Mouse (Mus musculus) liver, embryonic 11.5 days (tissue): ENCODE results near the gene C1qtnf1. TPM values are rescaled to one million over a fixed set of nuclear protein-coding genes. Genes with fewer than 3 reads are reported as not detected.

Source experiments
- ATAC-seq: fragments of 200-750 bp; cut with Nextera tagmentation; replicated peaks from 2 replicates; pipeline ENCODE4 v1.8.0; 2017; ENCODE audit warnings: moderate number of reproducible peaks, mild to moderate bottlenecking, moderate TSS enrichment, moderate library complexity; ENCODE audit not compliant: low FRiP score
- DNase-seq: peaks from one replicate; pipeline ENCODE4 v3.0.0-alpha.2; 2017; ENCODE audit warnings: low spot score
- H3K27ac ChIP-seq: fragments of 300-500 bp; sonication (generic); 2 replicates; pipeline ENCODE4 v1.5.1; 2014; ENCODE audit warnings: mild to moderate bottlenecking, low read depth, low read length, control low read depth
- H3K27me3 ChIP-seq: fragments of 300-500 bp; sonication (generic); replicated peaks from 2 replicates; pipeline ENCODE4 v1.6.1; 2014; ENCODE audit warnings: low read length, mixed read lengths; ENCODE audit not compliant: control insufficient read depth, insufficient read depth
- H3K36me3 ChIP-seq: fragments of 300-500 bp; sonication (generic); 2 replicates; pipeline ENCODE4 v1.6.1; 2014; ENCODE audit warnings: mild to moderate bottlenecking, low read length, moderate library complexity, mixed read lengths; ENCODE audit not compliant: control insufficient read depth, insufficient read depth
- H3K4me1 ChIP-seq: fragments of 300-500 bp; sonication (generic); replicated peaks from 2 replicates; pipeline ENCODE4 v1.6.1; 2014; ENCODE audit warnings: low read length, mixed read lengths; ENCODE audit not compliant: control insufficient read depth, insufficient read depth
- H3K4me2 ChIP-seq: fragments of 300-500 bp; sonication (generic); 2 replicates; pipeline ENCODE4 v1.6.1; 2014; ENCODE audit warnings: mild to moderate bottlenecking, control low read depth, moderate library complexity
- H3K4me3 ChIP-seq: fragments of 300-500 bp; sonication (generic); 2 replicates; pipeline ENCODE4 v1.5.1; 2014; ENCODE audit warnings: low read depth, low read length, control low read depth
- H3K9ac ChIP-seq: fragments of 300-500 bp; sonication (generic); 2 replicates; pipeline ENCODE4 v1.6.1; 2014; ENCODE audit warnings: low read depth, low read length, control low read depth
- H3K9me3 ChIP-seq: fragments of 300-500 bp; sonication (generic); 2 replicates; pipeline ENCODE4 v1.6.1; 2016; ENCODE audit warnings: low read length, inconsistent platforms, mixed read lengths; ENCODE audit not compliant: control insufficient read depth
- WGBS: fragments of 180-500 bp; shearing (Covaris S2); extraction: QIAGEN DNeasy Blood & Tissue Kit; methylation state at CpG from one replicate; pipeline ENCODE4 v1.1.7; 2014; 5-methylcytosine and 5-hydroxymethylcytosine counted together
- polyA plus RNA-seq: library from polyadenylated mRNA; unstranded; fragments of >200 nt; fragmentation: Nextera tagmentation; extraction: Ambion mirVana; gene quantifications from 2 replicates; pipeline ENCODE4 v1.2.1, GENCODE M21; 2014

C1qtnf1 gene
- polyA plus RNA-seq, 1 experiment from 2014 or later = 4.6 TPM

- 82% methylated on average over 12 of the region's 12 CpGs for WGBS
- peaks cover 9% of the 10 kb centered on the region; the same call in 1 of the 2 replicates for H3K4me1 ChIP-seq
- H3K9me3 ChIP-seq = no peaks in the 10 kb centered on the region
- no peak overlapping the region for H3K27ac ChIP-seq
- no peak overlapping the region for H3K4me3 ChIP-seq
- ATAC-seq (no peak), DNase-seq (no peak)
- H3K27me3 ChIP-seq = no peaks in the 10 kb centered on the region
- peaks cover 7% of the 10 kb centered on the region; the same call in 1 of the 2 replicates for H3K36me3 ChIP-seq
- H3K4me2 ChIP-seq = no peak overlapping the region
- H3K9ac ChIP-seq = no peak overlapping the region
Observed at GRCm38 (mm10) chr11:118479776-118480175, 51.8 kb downstream of the C1qtnf1 start.

GRCm38 (mm10) chr11:118481231-118481630 is 53.2 kb downstream of the C1qtnf1 start:
- DNase-seq = no peak

GRCm38 (mm10) chr11:118481751-118482150 is 53.7 kb downstream of the C1qtnf1 start:
- DNase-seq (no peak), ATAC-seq (no peak)
- no peak overlapping the region for H3K4me3 ChIP-seq
- H3K27ac ChIP-seq = no peak overlapping the region
- no peak overlapping the region for H3K9ac ChIP-seq
- peaks cover 9% of the 10 kb centered on the region; the same call in 1 of the 2 replicates for H3K4me1 ChIP-seq
- H3K27me3 ChIP-seq = no peaks in the 10 kb centered on the region
- no peak overlapping the region for H3K4me2 ChIP-seq
- 86% methylated on average over 14 of the region's 14 CpGs for WGBS
- H3K36me3 ChIP-seq = peaks cover 11% of the 10 kb centered on the region; the same call in 1 of the 2 replicates
- no peaks in the 10 kb centered on the region for H3K9me3 ChIP-seq

More at GRCm38 (mm10) chr11:118481231-118481630, 53.2 kb downstream of the C1qtnf1 start:
- Histone ChIP-seq H3K4me1 (peaks cover 9% of the 10 kb centered on the region; the same call in 1 of the 2 replicates), H3K9ac (no peak overlapping the region), H3K4me2 (no peak overlapping the region), H3K27me3 (no peaks in the 10 kb centered on the region), H3K36me3 (peaks cover 11% of the 10 kb centered on the region; the same call in 1 of the 2 replicates), H3K27ac (no peak overlapping the region), H3K9me3 (no peaks in the 10 kb centered on the region), H3K4me3 (no peak overlapping the region)
- ATAC-seq = no peak
- WGBS = 92% methylated on average over 11 of the region's 11 CpGs

GRCm38 (mm10) chr11:118484169-118484568 is 56.2 kb downstream of the C1qtnf1 start:
- Histone ChIP-seq H3K27me3 (no peaks in the 10 kb centered on the region), H3K4me1 (no peaks in the 10 kb centered on the region), H3K4me2 (no peak overlapping the region), H3K27ac (no peak overlapping the region), H3K9ac (no peak overlapping the region), H3K4me3 (no peak overlapping the region), H3K9me3 (no peaks in the 10 kb centered on the region), H3K36me3 (peaks cover 11% of the 10 kb centered on the region; the same call in 1 of the 2 replicates)
- WGBS = 85% methylated on average over 8 of the region's 8 CpGs
- ATAC-seq (no peak), DNase-seq (no peak)

GRCm38 (mm10) chr11:118485338-118485737 is 57.3 kb downstream of the C1qtnf1 start:
- Histone ChIP-seq H3K27ac (no peak overlapping the region), H3K4me1 (peaks cover 3% of the 10 kb centered on the region), H3K4me3 (no peak overlapping the region), H3K9ac (no peak overlapping the region), H3K36me3 (peaks cover 10% of the 10 kb centered on the region; the same call in 1 of the 2 replicates), H3K27me3 (no peaks in the 10 kb centered on the region; the same call in 1 of the 2 replicates), H3K4me2 (no peak overlapping the region), H3K9me3 (no peaks in the 10 kb centered on the region)
- ATAC-seq (no peak), DNase-seq (no peak)
- 81% methylated on average over 11 of the region's 11 CpGs for WGBS

- Histone ChIP-seq H3K27ac (no peak overlapping the region), H3K36me3 (peaks cover 9% of the 10 kb centered on the region; the same call in 1 of the 2 replicates), H3K4me2 (no peak overlapping the region), H3K4me3 (no peak overlapping the region), H3K9ac (no peak overlapping the region), H3K4me1 (peaks cover 5% of the 10 kb centered on the region), H3K27me3 (no peaks in the 10 kb centered on the region; the same call in 1 of the 2 replicates), H3K9me3 (no peaks in the 10 kb centered on the region)
- ATAC-seq (no peak), DNase-seq (no peak)
- 91% methylated on average over 3 of the region's 3 CpGs for WGBS
Observed at GRCm38 (mm10) chr11:118485780-118486179, 57.8 kb downstream of the C1qtnf1 start.

- H3K4me1 ChIP-seq = peaks cover 5% of the 10 kb centered on the region
- 84% methylated on average over 6 of the region's 6 CpGs for WGBS
- H3K36me3 ChIP-seq = peaks cover 9% of the 10 kb centered on the region; the same call in 1 of the 2 replicates
- H3K27me3 ChIP-seq = no peaks in the 10 kb centered on the region; the same call in 1 of the 2 replicates
- H3K9ac ChIP-seq = no peak overlapping the region
- no peaks in the 10 kb centered on the region for H3K9me3 ChIP-seq
- H3K27ac ChIP-seq = no peak overlapping the region
- ATAC-seq (no peak), DNase-seq (no peak)
- H3K4me3 ChIP-seq = no peak overlapping the region
- H3K4me2 ChIP-seq = no peak overlapping the region
Observed at GRCm38 (mm10) chr11:118486281-118486680, 58.3 kb downstream of the C1qtnf1 start.

- Histone ChIP-seq H3K9me3 (no peaks in the 10 kb centered on the region), H3K27ac (no peak overlapping the region), H3K4me1 (peaks cover 5% of the 10 kb centered on the region), H3K36me3 (peaks cover 9% of the 10 kb centered on the region; the same call in 1 of the 2 replicates), H3K4me2 (no peak overlapping the region), H3K4me3 (no peak overlapping the region), H3K27me3 (no peaks in the 10 kb centered on the region; the same call in 1 of the 2 replicates), H3K9ac (no peak overlapping the region)
- DNase-seq = no peak
- WGBS = 86% methylated on average over 29 of the region's 29 CpGs
- no peak for ATAC-seq
Observed at GRCm38 (mm10) chr11:118486881-118487772, 59.1 kb downstream of the C1qtnf1 start.
